Mouse (Mus musculus): ENCODE measurements at regions not wholly inside any gene's neighbourhood (a gene's known extent, or its start where the extent isn't known, plus 50 kb on each side); places are given as distances from the start of the nearest gene placed in this dataset.

- DNase-seq: no peak
These were observed 83.6 kb upstream of the Kif2a start for GRCm38 (mm10) chr13:107105510-107105909.

GRCm38 (mm10) chr13:107101598-107101997, 79.7 kb upstream of the Kif2a start:
- peak; percentile 84 for DNase-seq

GRCm38 (mm10) chr13:107100852-107101325, 79.0 kb upstream of the Kif2a start:
- no peak for DNase-seq

- no peak for DNase-seq
These were observed 78.2 kb upstream of the Kif2a start for GRCm38 (mm10) chr13:107100116-107100515.

GRCm38 (mm10) chr13:107097005-107097404, 75.1 kb upstream of the Kif2a start:
- DNase-seq: no peak

GRCm38 (mm10) chr13:107094976-107095716, 73.2 kb upstream of the Kif2a start:
- no peak for DNase-seq

- no peak for DNase-seq
These were observed 72.6 kb upstream of the Kif2a start for GRCm38 (mm10) chr13:107094487-107094886.

GRCm38 (mm10) chr13:107093683-107094082, 71.8 kb upstream of the Kif2a start:
- DNase-seq: no peak

- no peak for DNase-seq
These were observed 66.3 kb upstream of the Kif2a start for GRCm38 (mm10) chr13:107088198-107088597.

- DNase-seq: no peak
These were observed 65.4 kb upstream of the Kif2a start for GRCm38 (mm10) chr13:107087355-107087754.

GRCm38 (mm10) chr13:107078085-107078484, 56.2 kb upstream of the Kif2a start:
- DNase-seq: no peak

- no peak for DNase-seq
These were observed 53.0 kb upstream of the Kif2a start for GRCm38 (mm10) chr13:107074917-107075316.

- DNase-seq: peak; percentile 31
These were observed 51.2 kb upstream of the Kif2a start for GRCm38 (mm10) chr13:107073039-107073620.

GRCm38 (mm10) chr13:107072345-107073038, 50.6 kb upstream of the Kif2a start:
- peak; percentile 8 for DNase-seq

Data from right cerebral cortex, adult 18-20 months (tissue).